Mouse (Mus musculus) lung, adult 2 months (tissue): ENCODE results near the gene Ift122. TPM values are rescaled to one million over a fixed set of nuclear protein-coding genes. Genes with fewer than 3 reads are reported as not detected.

Experiments
- DNase-seq: peaks from one replicate; pipeline ENCODE4 v3.0.0; 2022
- H3K4me1 ChIP-seq: fragments of 200-500 bp; 2 replicates; pipeline ENCODE4 v1.6.1; 2011; ENCODE audit warnings: low read length; ENCODE audit not compliant: control insufficient read depth, insufficient read depth
- H3K4me3 ChIP-seq: fragments of 200-500 bp; replicated peaks from 2 replicates; pipeline ENCODE3; 2011; ENCODE audit warnings: low read depth, mild to moderate bottlenecking, control low read depth, low read length; ENCODE audit errors: extremely low read depth
- CTCF ChIP-seq: fragments of 200-500 bp; IDR thresholded peaks from 2 replicates; pipeline ENCODE4 v1.5.1; 2011; ENCODE audit warnings: mild to moderate bottlenecking, low read length, control low read depth; ENCODE audit not compliant: insufficient read depth
- POLR2A ChIP-seq: fragments of 200-500 bp; IDR thresholded peaks from 2 replicates; pipeline ENCODE4 v1.6.1; 2011; ENCODE audit warnings: low read depth, mild to moderate bottlenecking, control low read depth, low read length, borderline replicate concordance; ENCODE audit errors: extremely low read depth
- WGBS: fragments of 180-500 bp; shearing (Covaris S2); methylation state at CpG from one replicate; pipeline ENCODE4 v1.1.7; 2018; 5-methylcytosine and 5-hydroxymethylcytosine counted together
- polyA plus RNA-seq: library from polyadenylated mRNA; depleted of rRNA; stranded (reverse); fragments of >200 nt; gene quantifications from 2 replicates; pipeline ENCODE4 v1.2.3, GENCODE M21; 2012

Ift122 gene
- polyA plus RNA-seq, 1 experiment = 13.4 TPM

- Histone ChIP-seq H3K4me3 (no peak within 1 kb of the TSS), H3K4me1 (no peaks in the 10 kb centered on the region)
- DNase-seq = no peak
- no peak for TF ChIP-seq POLR2A
- no peak for TF ChIP-seq CTCF
- WGBS = 91% methylated on average over 14 of the region's 14 CpGs
These were observed 78.4 kb downstream of the Ift122 start, which contains the start of gene Rho for GRCm38 (mm10) chr6:115931639-115932038. Gene Rho (plus strand): TSS chr6:115931748.

- 90% methylated on average over 3 of the region's 3 CpGs for WGBS
- H3K4me3 ChIP-seq = no peak overlapping the region
- TF ChIP-seq CTCF (no peak), POLR2A (no peak)
- no peaks in the 10 kb centered on the region for H3K4me1 ChIP-seq
- DNase-seq = no peak
These were observed 79.1 kb downstream of the Ift122 start for GRCm38 (mm10) chr6:115932391-115932790.

GRCm38 (mm10) chr6:115935544-115935943 lies 82.3 kb downstream of the Ift122 start:
- DNase-seq = no peak
- no peaks in the 10 kb centered on the region for H3K4me1 ChIP-seq
- 82% methylated on average over 8 of the region's 8 CpGs for WGBS
- no peak for TF ChIP-seq CTCF
- TF ChIP-seq POLR2A = no peak
- no peak overlapping the region for H3K4me3 ChIP-seq

- 90% methylated on average over 2 of the region's 2 CpGs for WGBS
- DNase-seq = no peak
- H3K4me1 ChIP-seq = no peaks in the 10 kb centered on the region; the same call in 1 of the 2 replicates
- no peak overlapping the region for H3K4me3 ChIP-seq
- TF ChIP-seq CTCF = no peak
- no peak for TF ChIP-seq POLR2A
These were observed 84.7 kb downstream of the Ift122 start for GRCm38 (mm10) chr6:115938011-115938410.

GRCm38 (mm10) chr6:115938798-115939197 lies 85.5 kb downstream of the Ift122 start:
- no peak overlapping the region for H3K4me3 ChIP-seq
- TF ChIP-seq CTCF (no peak), POLR2A (no peak)
- no peak for DNase-seq
- WGBS = 64% methylated on average over 1 of the region's 1 CpGs
- H3K4me1 ChIP-seq = no peaks in the 10 kb centered on the region; the same call in 1 of the 2 replicates

- Histone ChIP-seq H3K4me3 (no peak overlapping the region), H3K4me1 (no peaks in the 10 kb centered on the region; the same call in 1 of the 2 replicates)
- TF ChIP-seq CTCF (no peak), POLR2A (no peak)
- no peak for DNase-seq
- 28% methylated on average over 1 of the region's 1 CpGs for WGBS
These were observed 87.3 kb downstream of the Ift122 start for GRCm38 (mm10) chr6:115940603-115941002.

DNA sequence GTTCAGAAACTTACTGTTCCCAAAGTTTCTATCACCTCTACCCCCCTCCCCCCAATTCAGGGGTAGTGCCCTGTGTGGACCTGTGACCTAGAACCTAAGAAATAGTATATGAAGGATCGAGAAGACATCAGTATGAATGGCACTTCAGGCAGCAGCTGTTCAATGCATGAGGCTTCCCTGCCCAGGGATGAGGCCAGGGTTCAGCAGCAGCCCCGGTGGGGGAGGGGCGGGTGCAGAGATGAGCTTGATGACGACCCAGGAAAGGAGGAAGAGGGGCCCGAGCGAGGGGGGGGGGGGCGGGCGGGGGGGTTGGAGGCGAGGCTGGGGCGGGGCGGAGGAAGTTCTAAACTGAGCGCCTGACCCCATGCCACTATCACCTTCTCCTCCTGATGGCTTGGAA lies 87.9 kb downstream of the Ift122 start:
- Histone ChIP-seq H3K4me1 (no peaks in the 10 kb centered on the region; the same call in 1 of the 2 replicates), H3K4me3 (no peak overlapping the region)
- no peak for DNase-seq
- WGBS = 15% methylated on average over 6 of the region's 12 CpGs
- no peak for TF ChIP-seq CTCF
- no peak for TF ChIP-seq POLR2A

DNA sequence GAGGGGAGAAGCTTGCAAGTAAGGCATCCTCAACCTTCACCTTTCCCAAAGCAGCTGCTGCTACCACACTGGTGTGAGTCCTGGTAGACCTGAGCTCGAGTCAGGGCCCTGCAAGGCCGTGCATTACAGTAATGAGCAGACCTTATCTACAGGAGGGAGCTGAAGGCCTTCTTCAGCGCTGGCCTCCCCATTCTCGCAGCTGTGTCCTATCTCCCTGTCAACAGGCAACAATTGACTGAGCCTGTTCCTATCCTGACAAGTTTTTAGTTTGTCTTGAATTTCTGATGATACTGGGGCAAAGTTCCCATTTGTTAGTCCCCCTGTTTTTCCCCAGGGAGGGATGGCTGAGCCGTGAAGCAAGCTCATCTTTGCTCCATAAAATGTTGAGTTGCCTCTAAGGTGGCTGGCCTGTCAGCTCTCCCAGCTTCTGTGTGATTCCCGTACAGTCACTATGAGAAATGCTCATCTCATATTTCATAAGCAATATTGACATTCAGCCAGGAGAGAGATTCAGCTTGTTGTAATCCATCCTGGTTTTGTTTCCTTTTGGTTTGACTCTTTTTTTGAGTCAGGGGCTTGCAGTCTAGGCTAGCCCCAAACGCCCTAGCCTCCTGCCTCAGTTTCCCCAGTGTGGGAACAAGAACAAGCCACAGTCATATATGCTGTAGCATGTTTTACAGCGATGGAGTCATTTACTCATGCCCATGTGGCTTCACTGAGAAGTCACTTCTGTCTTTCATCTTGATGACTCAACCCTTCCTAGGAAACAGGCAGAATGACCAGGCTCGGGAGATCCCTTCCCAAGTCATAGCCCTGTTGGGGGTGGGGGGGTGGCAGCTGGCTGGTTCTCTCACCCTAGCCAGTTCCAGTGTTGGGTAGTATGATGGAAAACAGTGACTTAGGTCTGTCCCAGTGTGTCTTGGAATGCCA lies 90.5 kb downstream of the Ift122 start:
- no peak for DNase-seq
- Histone ChIP-seq H3K4me1 (no peaks in the 10 kb centered on the region; the same call in 1 of the 2 replicates), H3K4me3 (no peak overlapping the region)
- 64% methylated on average over 9 of the region's 9 CpGs for WGBS
- TF ChIP-seq CTCF = no peak
- no peak for TF ChIP-seq POLR2A

DNA sequence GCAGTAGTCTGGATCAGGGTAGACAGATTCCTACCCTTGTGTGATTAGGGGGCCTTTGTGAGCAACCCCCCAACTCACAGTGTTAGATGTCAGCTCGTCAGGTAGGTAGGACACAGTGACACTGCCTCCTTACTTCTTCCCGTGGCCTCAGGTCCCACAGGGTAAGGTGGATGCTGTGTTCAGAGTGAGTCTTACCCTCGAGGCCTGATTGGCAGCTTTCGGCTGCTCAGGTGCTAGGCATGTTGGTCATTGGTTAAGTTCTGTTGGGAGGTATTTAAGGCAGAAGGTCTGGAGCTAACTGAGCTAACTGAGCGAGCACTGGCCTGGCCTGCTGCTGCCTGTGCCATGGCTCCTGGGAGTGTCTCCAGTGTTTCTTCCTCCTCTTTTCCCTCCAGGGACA lies 91.4 kb downstream of the Ift122 start, which contains the start of gene H1foo:
H1foo (plus strand) TSS at position 301 of the 400 bp plus-strand sequence.
- 92% methylated on average over 5 of the region's 5 CpGs for WGBS
- TF ChIP-seq POLR2A (no peak), CTCF (no peak)
- Histone ChIP-seq H3K4me3 (no peak within 1 kb of the TSS), H3K4me1 (no peaks in the 10 kb centered on the region; the same call in 1 of the 2 replicates)
- DNase-seq = no peak
